ENCODE assay signal across 22 mouse cellular contexts in genomic region chr15:17181358-17182022, GRCm38 (mm10).
DNase-seq lines count a peak whose midpoint lies in the region; ATAC-seq and TF ChIP-seq lines count a peak whose summit lies in the region.
"Had no signal": no experiment of that assay in that cellular context is flagged by ENCODE, and none has a peak within 500 bp of the region (broad histone marks: within the 10 kb centered on the region; RNA-seq: fewer than 3 reads in every experiment).

No protein-coding gene starts in this region.

- no peaks in the 10 kb centered on the region for H3K4me1 ChIP-seq in intestine, embryonic 15.5 days (replicated peaks)
- no peaks in the 10 kb centered on the region for H3K4me1 ChIP-seq in intestine, embryonic 16.5 days (ENCODE audit: control insufficient read depth, insufficient read depth, low read length)
- no peaks in the 10 kb centered on the region for H3K4me1 ChIP-seq in intestine, postnatal 0 days (replicated peaks; ENCODE audit: control insufficient read depth, insufficient read depth, low read length)
- no peaks in the 10 kb centered on the region for H3K4me1 ChIP-seq in liver, embryonic 11.5 days (replicated peaks; ENCODE audit: control insufficient read depth, insufficient read depth, low read length)
- no peaks in the 10 kb centered on the region for H3K4me1 ChIP-seq in limb, embryonic 10.5 days

- 76% methylated on average over 2 of the region's 2 CpGs for WGBS in intestine, embryonic 15.5 days
- 77% methylated on average over 2 of the region's 2 CpGs for WGBS in intestine, embryonic 16.5 days
- 42% methylated on average over 2 of the region's 2 CpGs for whole genome bisulfite sequencing in intestine, postnatal 0 days
- 55% methylated on average over 2 of the region's 2 CpGs for WGBS in large intestine, adult 2 months
- WGBS in liver, embryonic 11.5 days, result 65% methylated on average over 2 of the region's 2 CpGs
- WGBS in limb, embryonic 10.5 days, result 85% methylated on average over 2 of the region's 2 CpGs

- H3K4me3 ChIP-seq in intestine, embryonic 15.5 days (replicated peaks), result no peak overlapping the region
- no peak overlapping the region for H3K4me3 ChIP-seq in intestine, embryonic 16.5 days (ENCODE audit: low read length)
- H3K4me3 ChIP-seq in intestine, postnatal 0 days (ENCODE audit: low read depth, low read length), result no peak overlapping the region
- no peak overlapping the region for H3K4me3 ChIP-seq in liver, embryonic 11.5 days (ENCODE audit: low read depth, low read length)
- no peak overlapping the region for H3K4me3 ChIP-seq in limb, embryonic 10.5 days

- no peak for TF ChIP-seq CTCF in intestine, postnatal 0 days (IDR thresholded peaks at IDR 0.05; ENCODE audit: low read depth)

- no peaks in the 10 kb centered on the region for H3K27me3 ChIP-seq in intestine, embryonic 15.5 days (replicated peaks)
- no peaks in the 10 kb centered on the region for H3K27me3 ChIP-seq in intestine, embryonic 16.5 days (replicated peaks; ENCODE audit: control insufficient read depth, insufficient read depth, low read length)
- H3K27me3 ChIP-seq in intestine, postnatal 0 days (replicated peaks; ENCODE audit: control insufficient read depth, insufficient read depth, low read length), result no peaks in the 10 kb centered on the region
- H3K27me3 ChIP-seq in liver, embryonic 11.5 days (replicated peaks; ENCODE audit: control insufficient read depth, insufficient read depth, low read length), result no peaks in the 10 kb centered on the region
- H3K27me3 ChIP-seq in limb, embryonic 10.5 days (ENCODE audit: low read depth, poor library complexity, severe bottlenecking), result no peaks in the 10 kb centered on the region
- H3K27me3 ChIP-seq: CH12.LX, Patski had no signal

- ATAC-seq in intestine, embryonic 15.5 days, result peak; percentile 82
- peak; percentile 94 for ATAC-seq in intestine, embryonic 16.5 days
- peak; percentile 93 for ATAC-seq in intestine, postnatal 0 days
- ATAC-seq in liver, embryonic 11.5 days (replicated peaks; ENCODE audit: low FRiP score), result no peak
- ATAC-seq: activated CD4-positive, CD25-positive, alpha-beta regulatory T cell, adult 4 months; CD4-positive, CD25-positive, alpha-beta regulatory T cell, adult 4 months; Patski had no signal

- no peaks in the 10 kb centered on the region for H3K36me3 ChIP-seq in intestine, embryonic 15.5 days
- no peaks in the 10 kb centered on the region for H3K36me3 ChIP-seq in intestine, embryonic 16.5 days (ENCODE audit: control insufficient read depth, insufficient read depth, low read length)
- no peaks in the 10 kb centered on the region for H3K36me3 ChIP-seq in intestine, postnatal 0 days (ENCODE audit: control insufficient read depth, insufficient read depth)
- H3K36me3 ChIP-seq in liver, embryonic 11.5 days (ENCODE audit: control insufficient read depth, insufficient read depth, low read length), result no peaks in the 10 kb centered on the region
- no peaks in the 10 kb centered on the region for H3K36me3 ChIP-seq in limb, embryonic 10.5 days
- H3K36me3 ChIP-seq: G1E had no signal

- peak; percentile 6 for DNase-seq in large intestine, adult 2 months (ENCODE audit: low read depth, low spot score)
- DNase-seq in kidney, adult 9 months, result no peak
- no peak for DNase-seq in liver, embryonic 11.5 days (ENCODE audit: low spot score)
- DNase-seq in left cerebral cortex, adult 18-20 months (ENCODE audit: low spot score in 2 of 2), result no peak
- no peak for DNase-seq in limb, embryonic 10.5 days (ENCODE audit: low spot score)
- DNase-seq: adrenal gland, adult 2 months; adrenal gland, adult 8-10 months; adrenal gland, postnatal 10 days; adrenal gland, postnatal 14 days; adrenal gland, postnatal 25 days; adrenal gland, postnatal 36 days; B cell, adult 2 months; cerebellum, adult 11 months; cerebellum, adult 11-12 months had no signal

- no peak overlapping the region for H3K27ac ChIP-seq in intestine, embryonic 15.5 days
- H3K27ac ChIP-seq in intestine, embryonic 16.5 days (ENCODE audit: low read length), result no peak overlapping the region
- H3K27ac ChIP-seq in intestine, postnatal 0 days (ENCODE audit: low read depth, low read length), result no peak overlapping the region
- no peak overlapping the region for H3K27ac ChIP-seq in liver, embryonic 11.5 days (ENCODE audit: low read depth, low read length)
- no peak overlapping the region for H3K27ac ChIP-seq in limb, embryonic 10.5 days

- no peak overlapping the region for H3K4me2 ChIP-seq in intestine, embryonic 15.5 days (replicated peaks)
- no peak overlapping the region for H3K4me2 ChIP-seq in intestine, embryonic 16.5 days (ENCODE audit: low read depth, low read length)
- no peak overlapping the region for H3K4me2 ChIP-seq in intestine, postnatal 0 days (replicated peaks; ENCODE audit: low read depth)
- H3K4me2 ChIP-seq in liver, embryonic 11.5 days, result no peak overlapping the region

- H3K9ac ChIP-seq in intestine, embryonic 15.5 days, result no peak overlapping the region
- H3K9ac ChIP-seq in intestine, embryonic 16.5 days (ENCODE audit: low read depth, low read length), result no peak overlapping the region
- H3K9ac ChIP-seq in intestine, postnatal 0 days (ENCODE audit: low read depth, low read length), result no peak overlapping the region
- H3K9ac ChIP-seq in liver, embryonic 11.5 days (ENCODE audit: low read depth, low read length), result no peak overlapping the region

- no peaks in the 10 kb centered on the region for H3K9me3 ChIP-seq in intestine, embryonic 15.5 days
- no peaks in the 10 kb centered on the region for H3K9me3 ChIP-seq in intestine, embryonic 16.5 days (ENCODE audit: control insufficient read depth, low read length)
- H3K9me3 ChIP-seq in intestine, postnatal 0 days (ENCODE audit: control insufficient read depth), result no peaks in the 10 kb centered on the region
- no peaks in the 10 kb centered on the region for H3K9me3 ChIP-seq in liver, embryonic 11.5 days (ENCODE audit: control insufficient read depth, low read length)
- no peaks in the 10 kb centered on the region for H3K9me3 ChIP-seq in limb, embryonic 10.5 days (replicated peaks)
- H3K9me3 ChIP-seq: G1E had no signal
